Comparison of ENCODE assay signal across 23 mouse cellular contexts in the genomic region with DNA sequence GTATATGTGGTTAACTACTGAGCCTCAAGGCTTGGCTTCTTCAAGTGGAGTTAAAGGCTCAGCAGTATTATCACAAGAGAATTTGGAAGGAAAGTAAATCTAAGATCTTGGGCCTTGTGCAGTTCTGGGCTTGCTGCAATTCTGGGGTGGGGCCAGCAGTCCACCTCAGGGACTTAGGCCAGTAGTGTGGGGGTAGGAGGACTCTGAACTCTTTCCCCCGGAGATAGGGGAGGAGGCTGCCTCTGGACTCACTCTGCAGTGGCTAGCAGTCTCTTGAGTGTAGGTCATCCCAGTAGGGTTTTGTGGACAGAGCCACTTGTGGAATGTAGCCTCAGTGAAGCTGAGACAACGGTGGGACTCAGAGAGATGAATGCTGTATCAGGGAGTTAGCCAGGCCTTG. TPM values are rescaled to one million over a fixed set of nuclear protein-coding genes. Genes with fewer than 3 reads are reported as not detected.
DNase-seq lines count a peak whose midpoint lies in the region; ATAC-seq lines count a peak whose summit lies in the region.
"Had no signal": no experiment of that assay in that cellular context is flagged by ENCODE, and none has a peak within 500 bp of the region (broad histone marks: within the 10 kb centered on the region; RNA-seq: fewer than 3 reads in every experiment).

No protein-coding gene starts in this region.

- no peak overlapping the region for H3K4me3 ChIP-seq in kidney, embryonic 14.5 days (ENCODE audit: low read length)
- H3K4me3 ChIP-seq in liver, embryonic 13.5 days (replicated peaks), result no peak overlapping the region
- no peak overlapping the region for H3K4me3 ChIP-seq in liver, embryonic 11.5 days (ENCODE audit: low read depth, low read length)
- H3K4me3 ChIP-seq in liver, embryonic 16.5 days (ENCODE audit: low read depth, low read length), result no peak overlapping the region
- H3K4me3 ChIP-seq: embryonic facial prominence, embryonic 15.5 days; erythroblast, embryonic 14.5 days; forebrain, embryonic 10.5 days; gastrocnemius, adult 2 months; heart, embryonic 12.5 days; hindbrain, embryonic 10.5 days had no signal

- WGBS in kidney, embryonic 14.5 days, result 88% methylated on average over 2 of the region's 2 CpGs
- WGBS in liver, embryonic 13.5 days (ENCODE audit: insufficient replicate concordance), result 70% methylated on average over 2 of the region's 2 CpGs
- WGBS in liver, embryonic 11.5 days, result 82% methylated on average over 2 of the region's 2 CpGs
- 74% methylated on average over 2 of the region's 2 CpGs for WGBS in liver, embryonic 16.5 days (ENCODE audit: insufficient replicate concordance)

- peak; percentile 22 for DNase-seq in kidney, adult 18-20 months
- no peak for DNase-seq in liver, embryonic 13.5 days
- DNase-seq in liver, embryonic 11.5 days (ENCODE audit: low spot score), result no peak
- peak; percentile 43 to 74 for DNase-seq in kidney, postnatal 25 days
- DNase-seq in retina, embryonic 14.5 days (ENCODE audit: low spot score), result no peak
- DNase-seq: adrenal gland, adult 8-10 months; cerebellum, adult 11 months; cerebellum, adult 8-10 months; cerebellum, postnatal 14 days; embryo, embryonic 11 days; gastrocnemius, adult 2 months; gastrocnemius, postnatal 25 days had no signal

- no peak overlapping the region for H3K4me2 ChIP-seq in kidney, embryonic 14.5 days (replicated peaks; ENCODE audit: low read depth, low read length)
- H3K4me2 ChIP-seq in liver, embryonic 13.5 days, result no peak overlapping the region
- H3K4me2 ChIP-seq in liver, embryonic 11.5 days, result no peak overlapping the region
- no peak overlapping the region for H3K4me2 ChIP-seq in liver, embryonic 16.5 days (ENCODE audit: low read depth, low read length)
- H3K4me2 ChIP-seq: embryonic facial prominence, embryonic 15.5 days; heart, embryonic 12.5 days had no signal

- no peak overlapping the region for H3K9ac ChIP-seq in kidney, embryonic 14.5 days (ENCODE audit: low read depth, low read length)
- H3K9ac ChIP-seq in liver, embryonic 13.5 days, result peak overlapping the region; percentile 19; the same call in 1 of the 2 replicates
- no peak overlapping the region for H3K9ac ChIP-seq in liver, embryonic 11.5 days (ENCODE audit: low read depth, low read length)
- H3K9ac ChIP-seq in liver, embryonic 16.5 days (ENCODE audit: low read depth, low read length), result no peak overlapping the region
- H3K9ac ChIP-seq: embryonic facial prominence, embryonic 15.5 days; heart, embryonic 12.5 days had no signal

- no peak overlapping the region for H3K27ac ChIP-seq in kidney, embryonic 14.5 days (ENCODE audit: low read depth, low read length)
- peak overlapping the region; percentile 98 for H3K27ac ChIP-seq in liver, embryonic 13.5 days
- no peak overlapping the region; the same call in 1 of the 2 replicates for H3K27ac ChIP-seq in liver, embryonic 11.5 days (ENCODE audit: low read depth, low read length)
- H3K27ac ChIP-seq in liver, embryonic 16.5 days (ENCODE audit: low read length), result peak overlapping the region; percentile 35
- H3K27ac ChIP-seq: embryonic facial prominence, embryonic 15.5 days; forebrain, embryonic 10.5 days; gastrocnemius, adult 2 months; hindbrain, embryonic 10.5 days had no signal

- H3K36me3 ChIP-seq in kidney, embryonic 14.5 days (ENCODE audit: control insufficient read depth, insufficient read depth, low read length), result peaks cover 60% of the 10 kb centered on the region
- H3K36me3 ChIP-seq in liver, embryonic 13.5 days, result peaks cover 14% of the 10 kb centered on the region
- peaks cover 13% of the 10 kb centered on the region; the same call in 1 of the 2 replicates for H3K36me3 ChIP-seq in liver, embryonic 11.5 days (ENCODE audit: control insufficient read depth, insufficient read depth, low read length)
- no peaks in the 10 kb centered on the region for H3K36me3 ChIP-seq in liver, embryonic 16.5 days (ENCODE audit: control insufficient read depth, insufficient read depth)

- H3K9me3 ChIP-seq in kidney, embryonic 14.5 days (ENCODE audit: control insufficient read depth, low read length), result no peaks in the 10 kb centered on the region
- H3K9me3 ChIP-seq in liver, embryonic 13.5 days (replicated peaks), result no peaks in the 10 kb centered on the region
- H3K9me3 ChIP-seq in liver, embryonic 11.5 days (ENCODE audit: control insufficient read depth, low read length), result no peaks in the 10 kb centered on the region
- H3K9me3 ChIP-seq in liver, embryonic 16.5 days (replicated peaks; ENCODE audit: control insufficient read depth, low read length), result no peaks in the 10 kb centered on the region
- H3K9me3 ChIP-seq: embryonic facial prominence, embryonic 15.5 days; forebrain, embryonic 10.5 days; heart, embryonic 12.5 days; hindbrain, embryonic 10.5 days had no signal

- H3K4me1 ChIP-seq in kidney, embryonic 14.5 days (ENCODE audit: control insufficient read depth, insufficient read depth, low read length), result peaks cover 10% of the 10 kb centered on the region; the same call in 1 of the 2 replicates
- peaks cover 63% of the 10 kb centered on the region for H3K4me1 ChIP-seq in liver, embryonic 13.5 days (replicated peaks)
- H3K4me1 ChIP-seq in liver, embryonic 11.5 days (replicated peaks; ENCODE audit: control insufficient read depth, insufficient read depth, low read length), result peaks cover 27% of the 10 kb centered on the region
- H3K4me1 ChIP-seq in liver, embryonic 16.5 days (ENCODE audit: control insufficient read depth, low read depth, low read length), result peaks cover 58% of the 10 kb centered on the region

- no peak for ATAC-seq in kidney, embryonic 14.5 days (ENCODE audit: low FRiP score, low TSS enrichment)
- ATAC-seq in liver, embryonic 13.5 days (ENCODE audit: low read depth), result no peak
- no peak for ATAC-seq in liver, embryonic 11.5 days (replicated peaks; ENCODE audit: low FRiP score)
- no peak for ATAC-seq in liver, embryonic 16.5 days (ENCODE audit: low read depth)
- no peak for ATAC-seq in cerebellum, adult (ENCODE audit: insufficient number of reproducible peaks, low FRiP score, low TSS enrichment)
- ATAC-seq: forebrain, embryonic 14.5 days had no signal

- H3K27me3 ChIP-seq in kidney, embryonic 14.5 days (ENCODE audit: control insufficient read depth, insufficient read depth, low read length), result no peaks in the 10 kb centered on the region
- no peaks in the 10 kb centered on the region for H3K27me3 ChIP-seq in liver, embryonic 13.5 days
- no peaks in the 10 kb centered on the region for H3K27me3 ChIP-seq in liver, embryonic 11.5 days (replicated peaks; ENCODE audit: control insufficient read depth, insufficient read depth, low read length)
- no peaks in the 10 kb centered on the region for H3K27me3 ChIP-seq in liver, embryonic 16.5 days (ENCODE audit: control insufficient read depth, insufficient read depth, low read depth, low read length)
- H3K27me3 ChIP-seq: embryonic facial prominence, embryonic 15.5 days had no signal

RNA-seq across cellular contexts. Expression of a gene that starts 3.9 kb away (rescaled TPM):
- polyA plus RNA-seq in kidney, embryonic 14.5 days (2014; fragmentation: Nextera tagmentation; extraction: Ambion mirVana), result 12.9 and 19.7 TPM in 2 replicates
- 11.2 and 11.4 TPM in 2 replicates for polyA plus RNA-seq in liver, embryonic 13.5 days (2015; fragmentation: Nextera tagmentation; extraction: Ambion mirVana)
- polyA plus RNA-seq in liver, embryonic 11.5 days (2014; fragmentation: Nextera tagmentation; extraction: Ambion mirVana), result 22.0 and 23.7 TPM in 2 replicates
- 11.2 and 12.9 TPM in 2 replicates for polyA plus RNA-seq in liver, embryonic 16.5 days (2015; fragmentation: Nextera tagmentation; extraction: Ambion mirVana)

RNA-seq across cellular contexts. Expression of a gene that starts 10.7 kb away (rescaled TPM):
- 32.6 and 34.7 TPM in 2 replicates for polyA plus RNA-seq in kidney, embryonic 14.5 days (2014; fragmentation: Nextera tagmentation; extraction: Ambion mirVana)
- 8.4 and 9.0 TPM in 2 replicates for polyA plus RNA-seq in liver, embryonic 13.5 days (2015; fragmentation: Nextera tagmentation; extraction: Ambion mirVana)
- 24.2 and 26.0 TPM in 2 replicates for polyA plus RNA-seq in liver, embryonic 11.5 days (2014; fragmentation: Nextera tagmentation; extraction: Ambion mirVana)
- polyA plus RNA-seq in liver, embryonic 16.5 days (2015; fragmentation: Nextera tagmentation; extraction: Ambion mirVana), result 7.5 and 7.9 TPM in 2 replicates

RNA-seq across cellular contexts. Expression of a gene that starts 19.7 kb away (rescaled TPM):
- polyA plus RNA-seq in kidney, embryonic 14.5 days (2014; fragmentation: Nextera tagmentation; extraction: Ambion mirVana), result not detected in 2 replicates
- polyA plus RNA-seq in liver, embryonic 13.5 days (2015; fragmentation: Nextera tagmentation; extraction: Ambion mirVana), result not detected in 2 replicates
- not detected in 2 replicates for polyA plus RNA-seq in liver, embryonic 11.5 days (2014; fragmentation: Nextera tagmentation; extraction: Ambion mirVana)
- not detected in 2 replicates for polyA plus RNA-seq in liver, embryonic 16.5 days (2015; fragmentation: Nextera tagmentation; extraction: Ambion mirVana)
- polyA plus RNA-seq: embryonic facial prominence, embryonic 11.5 days; embryonic facial prominence, embryonic 15.5 days; erythroblast, embryonic 14.5 days; forebrain, embryonic 10.5 days; forebrain, embryonic 14.5 days; heart, embryonic 12.5 days; heart, embryonic 16.5 days; hindbrain, embryonic 10.5 days had no signal

RNA-seq across cellular contexts. Expression of a gene that starts 21.4 kb away (rescaled TPM):
- polyA plus RNA-seq in kidney, embryonic 14.5 days (2014; fragmentation: Nextera tagmentation; extraction: Ambion mirVana), result 6.2 and 10.0 TPM in 2 replicates
- 3.1 and 3.3 TPM in 2 replicates for polyA plus RNA-seq in liver, embryonic 13.5 days (2015; fragmentation: Nextera tagmentation; extraction: Ambion mirVana)
- 3.1 and 3.7 TPM in 2 replicates for polyA plus RNA-seq in liver, embryonic 11.5 days (2014; fragmentation: Nextera tagmentation; extraction: Ambion mirVana)
- 1.9 and 2.0 TPM in 2 replicates for polyA plus RNA-seq in liver, embryonic 16.5 days (2015; fragmentation: Nextera tagmentation; extraction: Ambion mirVana)

RNA-seq across cellular contexts. Expression of a gene that starts 33.8 kb away (rescaled TPM):
- 0.43 and 0.55 TPM in 2 replicates for polyA plus RNA-seq in kidney, embryonic 14.5 days (2014; fragmentation: Nextera tagmentation; extraction: Ambion mirVana)
- 0.07 and 0.16 TPM in 2 replicates for polyA plus RNA-seq in liver, embryonic 13.5 days (2015; fragmentation: Nextera tagmentation; extraction: Ambion mirVana)
- 0.25 and 0.40 TPM in 2 replicates for polyA plus RNA-seq in liver, embryonic 11.5 days (2014; fragmentation: Nextera tagmentation; extraction: Ambion mirVana)
- polyA plus RNA-seq in liver, embryonic 16.5 days (2015; fragmentation: Nextera tagmentation; extraction: Ambion mirVana), result 0.05 TPM in 2 replicates
- polyA plus RNA-seq: heart, embryonic 12.5 days had no signal

Comparison
In these comparisons a context has a peak if more than half of its experiments do, and no peak if none do; other contexts are left out.
1. H3K27ac ChIP-seq: peak in liver, embryonic 13.5 days (single experiment) and liver, embryonic 16.5 days (single experiment); none in kidney, embryonic 14.5 days (single experiment) and liver, embryonic 11.5 days (single experiment).
2. DNase-seq: peak in kidney, adult 18-20 months (single experiment) and kidney, postnatal 25 days (2 of 2); none in liver, embryonic 13.5 days (single experiment), liver, embryonic 11.5 days (single experiment) and retina, embryonic 14.5 days (single experiment).